Mouse (Mus musculus) G1E (cell line): Measurements from ENCODE around the gene Scyl1.

Source experiments
- CTCF ChIP-seq: IDR thresholded peaks from 2 replicates; pipeline ENCODE4 v1.5.1; 2012; ENCODE audit warnings: low read depth, low read length, inconsistent platforms, mixed read lengths
- GATA1 ChIP-seq: IDR thresholded peaks from 2 replicates; pipeline ENCODE4 v1.6.1; 2012; ENCODE audit warnings: borderline replicate concordance, low read length, inconsistent platforms, mixed read lengths
- TAL1 ChIP-seq: conservative IDR thresholded peaks from 2 replicates; pipeline ENCODE4 v1.6.1; 2012; ENCODE audit warnings: low read depth, low read length, inconsistent platforms, mixed read lengths

DNA sequence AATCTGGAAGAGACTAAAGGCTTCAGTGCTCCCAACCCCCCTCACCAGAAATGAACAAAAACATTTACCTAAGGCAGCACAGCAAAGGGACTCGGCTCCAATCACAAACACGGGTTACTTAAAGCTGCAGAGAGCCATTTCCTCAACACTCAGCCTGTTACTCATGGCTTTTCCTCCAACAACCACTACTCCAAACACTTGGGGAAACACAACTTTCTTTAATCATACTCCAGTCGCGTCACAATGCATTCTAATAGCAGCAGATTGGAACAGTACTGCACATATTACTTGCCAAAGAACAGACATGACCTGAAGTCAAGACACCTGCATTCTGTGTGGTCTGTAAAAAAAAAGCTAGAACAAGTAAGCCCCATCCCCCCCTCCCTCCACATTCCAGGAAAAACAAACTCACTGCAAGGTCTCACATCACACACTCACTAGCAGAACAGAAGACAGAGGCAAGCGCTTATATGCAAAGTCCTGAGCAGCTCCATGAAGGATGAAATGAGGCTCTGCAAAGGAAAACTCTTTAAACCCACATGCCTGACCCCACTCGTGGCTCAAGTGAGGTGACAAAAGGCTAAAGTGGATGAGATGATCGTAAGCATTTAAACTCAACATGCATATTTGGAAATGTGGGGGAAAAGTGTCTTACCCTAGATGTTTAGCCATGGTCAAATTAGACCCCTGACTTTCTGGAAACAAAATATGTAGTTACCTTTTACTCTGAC lies 26.3 kb upstream of the Scyl1 start:
- no peak for TF ChIP-seq CTCF
- no peak for TF ChIP-seq GATA1
- no peak for TF ChIP-seq TAL1
